Mouse (Mus musculus): ENCODE measurements at regions not wholly inside any gene's neighbourhood (a gene's known extent, or its start where the extent isn't known, plus 50 kb on each side); places are given as distances from the start of the nearest gene placed in this dataset.

DNA sequence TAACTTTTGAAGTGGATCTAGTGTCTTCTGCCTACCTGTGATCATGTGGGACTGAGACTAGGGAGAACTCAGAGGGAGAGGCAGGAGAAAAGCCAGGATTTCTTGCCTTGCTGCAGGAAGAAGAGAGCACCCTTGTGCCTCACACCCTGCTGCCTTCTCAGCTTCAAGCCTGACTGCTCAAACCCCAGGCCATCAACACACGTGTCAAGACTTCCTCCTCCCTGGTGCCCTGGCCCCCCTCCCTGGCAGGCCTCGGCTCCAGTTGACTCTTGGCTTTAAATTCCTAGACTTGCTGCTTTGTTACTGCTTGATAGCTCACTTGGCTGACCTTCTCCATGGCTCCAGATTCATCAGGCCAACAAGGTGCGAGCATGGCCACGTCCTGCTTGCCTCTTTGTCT is 250.1 kb upstream of the Mki67 start:
- no peak for DNase-seq (ENCODE audit: low spot score in 2 of 2)

DNA sequence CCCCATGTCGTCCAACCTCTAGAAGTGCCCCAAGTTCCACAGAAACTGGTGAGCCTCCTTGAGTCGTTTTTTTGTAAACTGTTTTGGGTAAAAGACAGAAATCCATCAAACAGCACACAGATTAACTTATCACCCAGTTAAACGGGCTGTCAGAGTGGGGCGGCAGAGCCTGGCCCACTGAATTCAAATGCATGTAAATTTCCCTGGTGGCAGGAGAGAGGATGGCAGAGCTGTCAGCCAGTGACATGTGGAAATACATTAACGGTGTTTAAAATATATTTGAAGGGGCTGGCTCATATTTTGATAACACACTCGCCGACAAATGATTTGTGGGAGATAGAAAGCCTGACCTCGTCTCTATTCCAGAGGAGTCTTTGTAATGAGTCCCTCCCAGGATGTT is 252.5 kb upstream of the Mki67 start:
- no peak for DNase-seq (ENCODE audit: low spot score in 2 of 2)

DNA sequence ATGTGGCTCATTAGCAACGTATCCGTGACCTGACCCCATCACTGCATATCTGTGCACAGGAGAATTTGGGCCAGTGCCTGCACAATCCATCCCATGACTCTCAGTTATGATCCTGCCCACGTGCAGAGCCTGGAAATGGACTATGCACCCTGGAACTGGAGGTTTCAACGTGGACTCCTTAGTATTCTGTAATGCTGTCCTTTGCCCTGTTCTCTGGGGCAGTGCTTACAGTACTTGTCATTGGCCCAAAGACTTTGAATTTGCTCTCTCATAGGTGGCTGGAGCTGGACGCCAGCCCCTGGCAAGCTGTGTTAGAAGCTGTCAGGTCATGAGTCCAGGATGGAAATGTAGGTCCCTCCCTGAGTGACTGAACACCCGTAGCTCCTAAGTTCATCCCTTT is 269.9 kb upstream of the Mki67 start:
- DNase-seq (ENCODE audit: low spot score in 2 of 2): no peak

DNA sequence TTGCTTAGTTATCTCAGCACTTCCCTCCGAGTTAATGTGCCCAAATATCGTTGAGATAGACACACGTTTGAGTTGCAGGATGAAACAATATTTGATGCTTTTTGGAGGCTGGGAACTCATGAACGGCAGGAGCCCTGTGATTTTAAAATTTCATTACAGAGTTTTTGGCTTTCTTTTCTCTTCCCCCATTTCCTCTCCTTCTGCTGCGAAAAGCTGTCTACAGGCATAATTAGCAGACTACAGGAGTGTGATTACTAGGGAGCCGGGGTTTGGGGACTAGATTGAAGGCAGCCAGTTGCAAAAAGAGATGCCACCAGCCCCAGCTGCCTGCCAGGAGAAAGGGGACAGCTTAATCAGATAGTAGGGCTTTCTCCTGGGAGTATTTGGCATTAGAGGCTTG is 274.2 kb upstream of the Mki67 start:
- DNase-seq (ENCODE audit: low spot score in 2 of 2): peak in 1 of 2 experiments; percentile 58

DNA sequence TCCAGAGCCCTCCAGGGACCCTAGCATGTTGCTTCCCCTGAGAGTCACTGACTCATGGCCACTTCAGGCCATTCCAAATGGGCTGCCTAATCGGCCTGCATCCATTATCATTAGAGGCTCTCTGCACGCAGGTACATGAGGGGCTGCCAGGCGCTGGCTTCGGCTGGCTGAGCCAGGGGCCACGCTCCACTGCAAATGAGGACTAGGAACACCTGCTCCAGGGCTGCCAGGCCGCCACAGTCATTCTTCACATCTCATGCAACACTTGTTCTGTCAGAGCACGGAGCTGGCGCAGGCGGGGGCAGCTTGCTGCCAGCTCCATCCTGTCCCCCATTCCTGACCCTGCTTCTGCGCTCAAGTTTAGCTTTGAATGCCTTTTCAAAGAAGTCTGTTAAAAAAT is 280.7 kb upstream of the Mki67 start:
- DNase-seq (ENCODE audit: low spot score in 2 of 2): no peak

DNA sequence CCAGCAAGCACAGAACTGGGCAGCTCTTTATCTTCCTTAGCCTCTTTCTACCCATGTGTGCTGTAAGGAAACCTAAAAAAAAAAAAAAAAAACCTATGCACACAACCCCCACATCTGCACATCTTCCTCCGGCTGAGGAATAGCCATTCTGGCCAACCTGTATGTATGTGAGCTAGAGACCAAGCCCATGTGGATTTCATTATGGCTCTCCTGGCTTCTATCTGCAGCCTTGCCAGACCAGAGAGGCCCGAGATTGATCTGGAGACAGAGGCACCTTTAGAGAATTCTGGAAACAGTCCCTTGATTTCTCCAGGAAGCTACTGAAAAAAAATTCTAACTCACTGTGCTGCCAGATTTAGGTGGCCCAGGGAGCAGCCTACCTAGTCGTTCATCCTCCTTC is 281.5 kb upstream of the Mki67 start:
- no peak for DNase-seq (ENCODE audit: low spot score in 2 of 2)

DNA sequence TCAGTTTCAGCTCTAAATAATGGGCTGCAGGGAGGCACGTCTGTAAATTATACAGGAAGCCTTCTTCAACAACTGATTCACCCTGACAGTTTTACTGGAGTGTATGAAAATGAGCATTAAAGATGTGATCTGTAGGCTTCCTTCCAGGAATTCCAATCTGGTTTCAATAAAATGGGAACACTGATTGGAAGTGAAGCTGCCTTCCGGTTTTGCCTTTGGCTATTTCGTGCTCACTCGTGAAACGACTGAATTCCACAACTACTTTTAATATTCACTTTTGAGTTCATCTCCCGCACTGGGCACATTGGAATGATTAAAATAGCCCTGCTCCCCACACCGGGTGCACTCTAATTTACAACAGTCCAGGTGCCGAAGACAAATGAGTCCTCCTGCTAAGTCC is 286.2 kb upstream of the Mki67 start:
- DNase-seq (ENCODE audit: low spot score in 2 of 2): peak in 1 of 2 experiments; percentile 28

DNA sequence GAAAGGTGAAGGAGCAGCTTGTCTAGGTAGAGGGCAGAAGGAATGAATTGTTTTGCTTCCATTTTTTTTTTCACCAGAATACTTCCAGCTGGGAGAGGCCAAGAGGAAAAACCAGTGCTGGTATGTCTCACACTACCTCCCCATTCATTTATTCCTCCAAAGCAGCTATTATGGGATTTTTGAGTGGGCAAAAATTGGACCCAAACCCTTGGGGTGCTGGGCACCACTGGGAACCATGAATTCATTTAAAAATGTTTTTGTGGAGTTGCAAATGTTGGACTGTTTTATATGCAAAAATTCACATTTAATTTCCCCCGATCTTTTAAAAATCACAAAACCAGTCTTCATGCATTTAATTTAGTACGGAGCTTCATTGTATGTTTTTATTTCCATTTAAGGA is 287.1 kb upstream of the Mki67 start:
- peak in 1 of 2 experiments; percentile 41 for DNase-seq (ENCODE audit: low spot score in 2 of 2)

DNA sequence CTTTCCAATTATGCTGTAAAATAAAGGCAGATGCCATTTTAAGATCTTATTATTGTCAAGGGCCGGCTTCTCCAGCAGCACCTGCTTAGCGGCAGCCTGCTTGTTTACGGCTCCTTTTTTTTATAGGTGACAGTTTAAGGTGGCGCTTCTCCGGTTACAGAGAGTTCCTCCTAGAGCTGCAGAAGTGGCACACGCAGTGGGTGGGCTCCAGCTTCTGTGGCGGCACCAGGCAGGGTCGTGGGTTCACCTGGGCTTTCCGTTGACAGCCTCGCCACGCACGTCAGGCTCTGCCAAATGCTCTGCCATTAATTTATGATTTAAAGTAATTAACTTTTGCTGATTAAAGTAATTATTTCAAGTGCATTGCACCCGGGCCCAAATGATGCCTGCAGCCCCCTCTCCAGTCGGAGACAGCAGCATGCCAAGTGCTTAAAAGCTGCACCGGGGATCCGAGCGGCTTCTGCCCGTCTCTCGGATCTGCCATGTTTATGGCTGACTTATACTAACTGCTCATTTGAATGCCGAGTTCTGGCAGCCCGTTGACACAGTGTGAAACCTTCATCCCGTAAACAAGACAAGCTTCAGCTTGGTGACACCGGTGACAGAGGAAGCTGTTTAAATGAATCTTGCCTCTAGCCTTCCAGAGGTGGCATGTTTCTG is 291.8 kb upstream of the Mki67 start:
- DNase-seq (ENCODE audit: low spot score in 2 of 2): no peak

DNA sequence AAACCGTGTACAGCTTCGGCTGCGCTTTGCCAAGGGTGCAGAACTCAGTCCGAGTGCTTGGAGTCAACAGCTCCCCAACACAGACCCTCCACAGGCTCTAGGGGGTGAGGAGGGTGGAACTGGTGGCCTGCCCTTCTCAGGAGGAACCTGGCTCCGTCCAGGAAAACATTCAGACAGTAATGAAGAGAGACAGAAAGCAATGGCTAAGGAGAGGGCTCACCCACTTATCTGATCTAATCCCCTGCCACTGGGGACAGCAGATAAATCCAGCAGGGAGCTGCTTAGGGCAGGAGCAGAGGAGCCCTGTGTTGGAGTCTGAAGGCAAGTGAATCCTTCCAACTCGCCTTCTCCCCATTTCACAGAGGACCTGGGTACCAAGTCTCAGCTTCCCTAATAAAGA is 292.3 kb upstream of the Mki67 start:
- no peak for DNase-seq (ENCODE audit: low spot score in 2 of 2)

DNA sequence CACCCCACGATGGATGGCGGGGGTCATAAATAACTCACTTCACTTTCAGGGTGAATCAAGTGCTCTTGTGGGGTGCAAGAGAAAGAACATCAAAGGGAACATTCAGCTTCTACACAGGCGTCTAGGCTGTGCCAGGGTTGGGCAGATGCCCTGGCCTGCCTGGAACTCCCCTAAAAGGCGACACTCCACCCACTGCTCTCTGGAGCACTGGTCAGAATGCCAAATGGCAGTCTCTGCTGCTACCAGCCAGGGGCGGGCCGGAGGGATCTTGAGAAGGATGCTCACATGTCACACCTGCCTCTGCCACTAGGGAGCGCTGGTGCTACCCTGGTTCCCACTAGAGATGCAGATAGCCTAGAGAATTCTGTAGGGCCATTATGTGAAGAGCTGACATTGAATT is 293.9 kb upstream of the Mki67 start:
- peak; percentile 74 to 82 for DNase-seq (ENCODE audit: low spot score in 2 of 2)

DNA sequence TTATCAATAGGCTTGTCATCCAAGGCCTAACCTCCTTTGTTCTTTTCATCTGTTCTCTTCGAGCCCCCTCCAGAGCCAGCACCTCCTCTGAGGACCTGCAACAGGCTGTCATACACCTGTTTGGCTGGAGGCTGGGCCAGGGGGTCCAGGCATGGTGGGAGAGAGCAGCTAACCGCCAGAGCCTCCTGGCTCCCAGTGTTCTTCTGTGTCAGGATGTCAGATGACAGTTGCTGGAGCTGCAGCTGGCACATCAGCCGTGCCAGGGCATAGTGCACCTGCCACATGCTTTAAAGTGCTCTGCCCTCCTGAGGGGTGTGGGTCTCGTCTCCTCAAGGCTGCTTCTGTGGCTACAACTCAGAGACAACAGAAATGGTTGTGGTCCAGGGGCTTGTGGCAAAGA is 298.5 kb upstream of the Mki67 start:
- DNase-seq (ENCODE audit: low spot score in 2 of 2): no peak

DNA sequence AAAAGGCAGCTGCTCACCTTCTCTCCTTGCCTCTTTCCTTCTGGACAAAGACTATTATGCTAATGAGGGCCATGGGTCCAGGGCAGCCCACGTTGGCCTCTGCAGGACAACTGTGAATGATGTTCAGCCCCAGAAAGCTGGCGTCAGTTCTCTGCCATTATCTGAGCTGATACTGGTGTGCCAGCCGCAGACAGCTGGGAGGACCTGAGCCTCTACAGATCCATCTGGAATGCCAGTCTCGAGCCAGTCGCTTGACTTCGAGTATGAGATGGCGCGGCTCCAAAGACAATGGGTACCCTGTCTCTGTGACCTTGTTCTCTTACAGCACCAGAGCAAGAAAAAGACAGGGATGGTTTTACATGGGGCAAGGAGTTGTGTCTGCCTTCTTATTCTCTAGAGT is 300.8 kb upstream of the Mki67 start:
- DNase-seq (ENCODE audit: low spot score in 2 of 2): no peak

DNA sequence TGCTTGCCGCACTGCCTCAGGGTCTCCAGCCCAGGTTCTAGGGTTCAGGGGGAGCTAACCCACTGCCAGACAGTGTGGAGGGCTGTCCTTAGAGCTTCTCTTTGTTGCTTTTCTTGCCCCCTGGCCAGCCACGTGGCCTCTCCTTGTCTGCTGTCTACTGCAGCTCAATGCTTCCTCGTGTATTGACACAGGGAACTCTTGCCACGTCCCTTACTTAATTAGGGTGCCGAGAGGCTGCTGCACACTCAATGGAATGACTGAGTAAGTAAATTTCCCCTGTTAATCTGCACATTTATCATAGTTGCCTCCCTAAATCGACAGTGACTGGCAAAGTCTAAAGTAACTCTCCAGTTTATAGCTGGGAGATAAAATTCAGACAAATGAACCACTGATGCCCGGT is 304.4 kb upstream of the Mki67 start:
- DNase-seq (ENCODE audit: low spot score in 2 of 2): no peak

DNA sequence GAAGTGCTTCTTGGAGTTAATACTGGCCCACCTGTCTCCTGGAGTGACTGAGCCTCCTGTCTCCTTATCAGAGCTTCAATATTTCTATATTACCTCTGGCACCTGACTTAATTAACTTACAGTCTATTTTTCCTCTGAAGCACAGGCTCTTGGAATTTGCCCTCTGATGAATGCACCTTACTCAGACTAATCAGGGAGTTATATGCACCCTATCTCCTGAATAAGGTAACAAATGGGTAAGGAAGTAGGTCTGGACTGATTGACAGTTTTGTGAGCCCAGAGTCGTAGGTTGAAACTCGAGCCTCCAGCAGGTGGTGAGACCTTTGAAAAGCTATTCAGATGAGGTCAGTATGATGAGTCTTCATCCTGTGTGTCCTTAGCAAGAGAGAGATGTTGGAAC is 304.9 kb upstream of the Mki67 start:
- DNase-seq (ENCODE audit: low spot score in 2 of 2): no peak

DNA sequence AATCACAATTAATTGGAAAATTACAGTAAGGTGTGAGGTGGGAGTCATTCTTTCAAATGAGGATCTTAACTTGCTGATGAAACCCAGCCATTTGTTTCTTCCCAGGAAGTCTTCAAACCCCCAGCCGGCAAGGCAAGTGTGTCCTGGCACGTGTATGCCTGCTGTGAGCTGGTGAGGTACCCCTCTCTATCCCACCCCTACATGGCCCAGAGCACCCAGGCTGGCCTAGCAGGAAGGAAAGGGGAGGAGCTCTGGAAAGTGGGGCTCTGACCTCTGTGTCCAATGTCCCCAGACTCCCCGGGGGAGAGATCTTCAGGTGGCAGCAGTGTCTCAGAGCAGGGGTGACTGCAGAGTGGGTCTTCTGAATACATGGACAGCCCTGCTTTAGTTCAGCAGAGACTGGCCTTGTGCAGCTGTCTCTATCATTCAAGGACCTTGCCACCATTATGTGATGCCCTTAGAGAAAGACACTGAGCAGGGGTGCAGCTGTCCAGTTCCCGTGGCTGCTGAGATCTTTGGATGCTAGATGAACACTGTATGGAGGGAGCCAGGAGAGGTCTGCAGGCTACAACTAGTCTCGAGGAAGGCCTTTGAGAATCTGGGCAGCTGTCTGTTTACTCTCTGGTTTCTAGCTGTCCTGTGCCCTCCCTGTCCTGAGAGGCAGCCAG is 306.8 kb upstream of the Mki67 start:
- no peak for DNase-seq (ENCODE audit: low spot score in 2 of 2)

DNA sequence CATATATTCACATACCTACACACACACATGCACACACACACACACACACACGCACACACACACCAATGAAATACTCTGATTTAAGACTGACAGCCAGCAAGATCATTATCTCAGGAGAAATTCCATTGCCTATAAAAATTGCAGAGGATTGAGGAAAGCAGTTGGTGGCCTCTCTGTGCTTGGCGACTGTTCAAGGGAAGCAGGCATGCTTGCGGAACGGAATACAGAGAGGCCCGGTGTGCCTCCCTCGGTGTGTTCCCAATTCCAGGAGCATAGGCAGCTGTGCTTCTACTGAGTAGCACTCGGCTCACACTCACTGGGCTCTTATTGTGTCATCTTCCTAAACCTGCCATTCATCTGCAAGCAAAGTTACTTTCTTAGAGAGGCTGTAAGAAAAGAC is 310.3 kb upstream of the Mki67 start:
- peak in 1 of 2 experiments; percentile 37 for DNase-seq (ENCODE audit: low spot score in 2 of 2)

DNA sequence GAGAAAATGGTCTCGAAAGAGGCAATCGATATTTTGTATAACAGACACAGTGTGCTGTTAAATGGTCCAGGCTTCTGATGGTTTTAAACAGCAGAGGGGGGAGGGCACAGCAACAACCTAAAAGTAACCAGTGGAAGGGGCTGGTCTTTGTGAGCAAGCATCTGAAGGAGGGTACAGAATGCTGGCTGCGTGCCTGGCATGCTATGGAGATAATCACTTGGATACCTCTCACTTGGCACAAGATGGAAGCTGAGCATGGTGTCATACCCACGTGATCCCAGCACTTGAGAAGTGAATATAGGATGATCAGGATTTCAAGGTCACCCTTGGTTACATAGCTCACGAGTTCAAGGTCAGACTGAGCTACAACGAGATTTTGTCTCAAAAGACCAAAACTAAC is 315.9 kb upstream of the Mki67 start:
- DNase-seq (ENCODE audit: low spot score in 2 of 2): no peak

DNA sequence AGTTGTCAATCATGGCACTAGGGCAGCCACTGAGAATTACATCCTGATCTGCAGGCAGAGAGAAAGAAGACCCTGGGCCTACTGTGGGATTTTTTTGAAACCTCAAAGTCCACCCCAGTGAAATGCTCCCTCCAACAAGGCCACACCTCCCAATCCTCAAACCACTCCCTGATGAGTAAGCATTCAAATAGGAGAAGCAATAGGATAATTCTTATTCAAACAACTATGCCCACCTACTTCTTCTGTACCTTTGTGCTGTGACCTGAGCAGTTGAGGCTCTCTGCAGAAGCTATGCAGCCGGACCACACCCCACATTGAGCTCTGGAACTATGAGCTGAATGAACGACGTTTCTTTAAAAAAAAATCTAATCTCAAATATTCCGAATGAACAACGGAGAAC is 317.4 kb upstream of the Mki67 start:
- DNase-seq (ENCODE audit: low spot score in 2 of 2): no peak

DNA sequence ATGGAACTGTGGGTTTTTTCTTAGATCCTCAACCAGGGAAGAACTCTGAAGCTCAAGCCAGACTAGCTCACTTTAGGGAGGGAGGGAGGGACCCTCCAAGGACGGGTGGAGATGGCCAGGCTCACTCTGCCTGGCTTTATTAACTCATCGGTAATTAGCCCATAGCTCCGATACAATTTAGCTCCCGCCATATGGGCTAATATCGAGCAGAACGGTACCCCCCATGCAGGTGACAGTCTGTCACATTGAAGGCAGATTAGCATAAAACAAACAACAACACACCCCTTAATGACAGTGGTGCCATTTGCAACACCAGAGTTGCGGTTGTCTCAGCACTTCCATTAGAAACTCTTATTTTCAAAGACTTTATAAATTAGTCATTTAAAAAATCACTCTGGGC is 319.6 kb upstream of the Mki67 start:
- no peak for DNase-seq (ENCODE audit: low spot score in 2 of 2)

DNA sequence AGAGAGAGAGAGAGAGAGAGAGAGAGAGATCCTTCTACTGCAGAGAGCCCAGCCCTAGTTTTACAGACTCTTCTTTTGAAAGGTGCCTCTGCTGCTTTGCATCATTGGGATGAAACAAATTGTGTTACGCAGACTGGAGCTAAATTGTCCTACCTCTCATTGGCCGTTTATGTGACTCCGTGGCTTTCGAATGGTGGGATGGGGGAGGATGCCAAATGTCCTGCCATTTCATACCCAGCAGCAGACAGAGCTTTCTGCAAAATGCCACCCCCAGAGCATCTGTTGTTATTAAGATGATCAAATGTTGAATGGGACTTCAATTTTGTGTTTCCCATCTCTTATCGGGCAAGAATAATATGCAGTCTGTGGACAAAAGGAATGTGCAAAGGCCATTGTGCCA is 321.9 kb upstream of the Mki67 start:
- DNase-seq (ENCODE audit: low spot score in 2 of 2): peak in 1 of 2 experiments; percentile 60

DNA sequence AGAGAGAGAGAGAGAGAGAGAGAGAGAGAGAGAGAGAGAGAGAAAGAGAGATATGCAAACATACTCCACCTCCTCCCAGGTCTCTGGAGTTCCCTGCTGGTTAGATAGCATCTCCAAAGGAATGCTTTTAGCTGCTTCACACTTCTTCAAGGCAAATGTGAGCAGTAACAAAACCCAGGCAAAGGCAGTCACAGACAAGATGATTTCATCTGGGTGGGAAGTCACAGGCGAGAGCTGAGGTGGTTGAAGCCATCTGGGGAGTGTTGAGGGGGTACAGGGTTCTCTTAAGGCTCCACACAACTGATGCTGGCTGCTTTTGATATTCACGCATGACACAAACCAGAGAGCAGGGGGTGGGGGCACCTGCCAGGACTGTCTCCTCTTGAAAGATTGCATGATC is 322.7 kb upstream of the Mki67 start:
- no peak for DNase-seq (ENCODE audit: low spot score in 2 of 2)

DNA sequence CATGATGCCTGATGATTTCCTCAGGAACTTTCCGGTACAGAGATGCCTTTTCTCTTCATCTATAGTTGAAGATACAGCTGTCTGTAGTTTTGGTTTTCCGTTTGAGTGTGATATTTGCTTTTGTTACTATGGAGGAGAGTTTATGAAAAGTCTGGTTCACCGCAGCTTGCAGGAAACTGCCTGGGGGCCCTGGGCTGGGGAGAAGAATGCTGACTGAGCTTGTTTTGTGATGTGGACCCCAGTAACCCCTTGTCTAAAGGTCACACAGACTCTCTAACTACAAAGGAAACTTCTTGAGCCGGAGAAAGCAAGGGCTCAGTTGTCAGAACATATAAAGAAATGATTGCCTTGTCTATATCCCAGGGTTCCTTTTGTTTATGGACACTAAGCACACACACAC is 325.8 kb upstream of the Mki67 start:
- no peak for DNase-seq (ENCODE audit: low spot score in 2 of 2)

Measured in layer of hippocampus, postnatal 14 days (tissue).